Mouse (Mus musculus): ENCODE results near the gene 1500011B03Rik.

DNA sequence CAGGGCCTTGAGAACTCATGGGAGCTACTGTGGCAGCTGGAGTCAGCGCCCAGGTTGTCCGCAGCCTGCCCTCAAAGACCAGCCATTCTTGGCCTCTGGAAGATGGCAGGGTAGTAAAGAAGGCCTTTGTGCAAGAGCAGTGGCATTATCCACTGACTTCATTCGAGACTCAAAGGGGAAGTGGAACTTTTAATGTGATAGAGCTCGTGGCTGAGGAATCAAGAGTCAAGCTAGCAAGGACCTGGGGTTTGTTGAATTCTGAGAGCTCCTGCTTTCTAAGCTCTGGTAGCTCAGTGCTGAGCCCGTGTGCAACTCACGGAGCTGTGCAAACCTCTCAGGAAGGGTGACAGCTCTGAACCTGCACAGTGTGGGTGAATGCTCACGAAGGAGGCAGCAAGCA is 42.4 kb downstream of the 1500011B03Rik start:
- no peak for TF ChIP-seq POLR2A (IDR thresholded peaks at IDR 0.05; ENCODE audit: low read depth, low read length)
- no peak for TF ChIP-seq CTCF (IDR thresholded peaks at IDR 0.05; ENCODE audit: extremely low read depth, insufficient read length, insufficient replicate concordance, low read depth, low read length)
